Mouse (Mus musculus): ENCODE measurements around the gene Bcl2. TPM values are rescaled to one million over a fixed set of nuclear protein-coding genes. Genes with fewer than 3 reads are reported as not detected.

The Bcl2 gene
- total and polyA plus RNA-seq, 3 experiments, result 4.5 to 13.6 (median 8.7) TPM

DNA sequence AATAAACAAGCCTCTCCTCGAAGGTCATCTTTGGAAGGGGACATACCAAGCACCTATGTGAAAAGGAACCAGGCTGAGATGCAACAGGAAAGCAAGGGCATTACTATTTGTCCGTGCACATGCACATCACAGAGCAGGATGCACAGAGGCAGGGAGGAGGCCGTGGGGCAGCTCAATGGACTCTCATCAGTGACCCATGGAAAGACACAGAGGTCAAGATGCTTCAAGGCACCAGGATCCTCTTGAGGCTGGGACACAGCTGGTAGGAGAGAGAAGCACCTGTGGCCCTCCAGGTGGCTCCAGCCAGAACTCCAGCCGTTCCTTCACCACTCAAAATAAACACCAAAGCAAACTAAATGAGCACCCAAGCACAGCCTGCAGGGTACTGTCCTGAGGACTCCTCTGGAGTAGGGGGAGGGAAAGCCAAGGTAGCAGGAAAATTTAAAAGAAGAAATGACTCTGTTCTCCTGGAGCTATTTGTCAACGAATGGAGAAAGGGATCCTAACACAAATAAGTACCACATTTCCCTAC, 57.8 kb downstream of the Bcl2 start:
- H3K36me3 ChIP-seq (replicated peaks in 1 of 2; ENCODE audit: control insufficient read depth in 1 of 2, insufficient read depth in 1 of 2, low read length in 1 of 2), result peaks cover 0 to 2% of the 10 kb centered on the region in 2 experiments
- H3K4me2 ChIP-seq (ENCODE audit: insufficient read depth, low read depth, poor library complexity, severe bottlenecking), result no peak overlapping the region
- TF ChIP-seq UBTF (IDR thresholded peaks at IDR 0.05; ENCODE audit: low read depth, low read length), result no peak
- TF ChIP-seq RAD21 (IDR thresholded peaks at IDR 0.05; ENCODE audit: low read depth, low read length), result no peak
- no peak for TF ChIP-seq E2F4 (IDR thresholded peaks at IDR 0.05; ENCODE audit: insufficient replicate concordance, low read depth, low read length)
- no peak for TF ChIP-seq ZC3H11A (IDR thresholded peaks at IDR 0.05; ENCODE audit: low read depth, low read length)
- no peak for TF ChIP-seq SIN3A (IDR thresholded peaks at IDR 0.05; ENCODE audit: low read length)
- no peak for TF ChIP-seq NRF1 (IDR thresholded peaks at IDR 0.05; ENCODE audit: low read depth, low read length)
- no peak for TF ChIP-seq USF1 (IDR thresholded peaks at IDR 0.05; ENCODE audit: low read depth, low read length)
- TF ChIP-seq BHLHE40 (IDR thresholded peaks at IDR 0.05; ENCODE audit: low read depth, low read length), result no peak
- TF ChIP-seq HCFC1 (IDR thresholded peaks at IDR 0.05; ENCODE audit: low read depth, low read length), result no peak
- TF ChIP-seq MAX (IDR thresholded peaks at IDR 0.05; ENCODE audit: low read length), result no peak
- TF ChIP-seq MAFK (IDR thresholded peaks at IDR 0.05; ENCODE audit: insufficient replicate concordance, low read length), result no peak
- TF ChIP-seq ELF1 (IDR thresholded peaks at IDR 0.05; ENCODE audit: low read depth, low read length), result no peak
- TF ChIP-seq CHD1 (IDR thresholded peaks at IDR 0.05; ENCODE audit: low read depth, low read length), result no peak
- no peak for TF ChIP-seq RCOR1 (conservative IDR thresholded peaks at IDR 0.05; ENCODE audit: low read depth, low read length)
- no peak for TF ChIP-seq KAT2A (IDR thresholded peaks at IDR 0.05; ENCODE audit: insufficient replicate concordance, low read length)
- no peak for TF ChIP-seq ZKSCAN1 (IDR thresholded peaks at IDR 0.05; ENCODE audit: borderline replicate concordance, low read depth, low read length)
- TF ChIP-seq ZNF384 (IDR thresholded peaks at IDR 0.05; ENCODE audit: low read depth, low read length), result no peak
- TF ChIP-seq ETS1 (conservative IDR thresholded peaks at IDR 0.05; ENCODE audit: low read depth, low read length), result no peak
- TF ChIP-seq POLR2AphosphoS2 (IDR thresholded peaks at IDR 0.05; ENCODE audit: low read depth, low read length), result no peak
- H3K9ac ChIP-seq (ENCODE audit: insufficient read depth, low read depth), result no peak overlapping the region
- no peaks in the 10 kb centered on the region for H3K27me3 ChIP-seq (replicated peaks)
- DNase-seq (ENCODE audit: extremely low read depth), result no peak
- H3K4me3 ChIP-seq (replicated peaks in 1 of 3; ENCODE audit: low read depth in 2 of 3, low read length in 2 of 3, poor library complexity in 1 of 3), result no peak overlapping the region
- peaks cover 4 to 35% of the 10 kb centered on the region in 2 experiments for H3K4me1 ChIP-seq (ENCODE audit: control insufficient read depth in 1 of 2, insufficient read depth in 2 of 2)
- no peak overlapping the region for H3K27ac ChIP-seq (ENCODE audit: insufficient read depth, low read depth)
- dilution Hi-C loops (cut with MboI; ENCODE audit: extremely low pct_ligation_motif_present, extremely low pct_unique_long_range_greater_than_20kb, low sequenced_read_pairs) (no loop called here), in situ Hi-C loops (cut with MboI; ENCODE audit: low pct_ligation_motif_present, low pct_unique_long_range_greater_than_20kb, low sequenced_read_pairs) (loop anchor here (10.0 kb wide), 1 partner anchor 49 kb away; no protein-coding TSS in a partner anchor)
- H3K9me3 ChIP-seq (replicated peaks; ENCODE audit: low read length), result no peaks in the 10 kb centered on the region
- peaks cover 3% of the 10 kb centered on the region for H3K79me2 ChIP-seq (replicated peaks; ENCODE audit: control insufficient read depth, extremely low read depth, insufficient read depth, poor library complexity, severe bottlenecking)

DNA sequence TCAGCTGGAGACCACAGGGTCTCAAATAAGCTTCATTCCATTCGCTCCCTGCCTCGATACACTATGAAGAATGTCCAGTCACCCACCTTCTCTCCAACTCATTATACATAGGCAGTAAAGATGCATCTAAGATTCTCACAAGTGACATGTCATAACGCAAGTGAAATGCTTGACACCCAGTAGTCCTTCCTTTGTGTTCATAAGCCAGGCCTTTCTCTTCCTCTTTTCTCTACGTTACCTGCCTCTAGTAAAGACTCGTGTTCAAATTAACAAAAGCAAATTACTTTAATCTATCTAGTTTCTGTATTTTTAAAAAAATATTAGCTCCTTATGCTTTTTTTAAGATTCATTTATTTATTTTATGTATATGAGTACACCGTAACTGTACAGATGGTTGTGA, 59.8 kb downstream of the Bcl2 start:
- peak; percentile 70 for DNase-seq (ENCODE audit: extremely low read depth)
- TF ChIP-seq BHLHE40 (IDR thresholded peaks at IDR 0.05; ENCODE audit: low read depth, low read length) (peak; percentile 72), TBP (conservative IDR thresholded peaks at IDR 0.05; ENCODE audit: low read depth, low read length) (no peak), CHD2 (IDR thresholded peaks at IDR 0.05; ENCODE audit: low read length) (peak; percentile 66; the same call in 1 of the 2 replicates), CTCF (conservative IDR thresholded peaks at IDR 0.05 in 1 of 2, IDR thresholded peaks at IDR 0.05 in 1 of 2; ENCODE audit: low read depth in 2 of 2, low read length in 2 of 2) (no peak), GABPA (IDR thresholded peaks at IDR 0.05; ENCODE audit: insufficient replicate concordance, low read depth, low read length) (no peak), SMC3 (IDR thresholded peaks at IDR 0.05; ENCODE audit: low read depth, low read length) (no peak), MEF2A (IDR thresholded peaks at IDR 0.05; ENCODE audit: borderline replicate concordance, low read depth, low read length) (peak; percentile 46; the same call in 1 of the 2 replicates), HCFC1 (IDR thresholded peaks at IDR 0.05; ENCODE audit: low read depth, low read length) (no peak), USF2 (conservative IDR thresholded peaks at IDR 0.05; ENCODE audit: low read depth, low read length) (no peak), JUN (IDR thresholded peaks at IDR 0.05; ENCODE audit: insufficient read depth, low read depth, low read length) (peak; percentile 81), JUND (conservative IDR thresholded peaks at IDR 0.05; ENCODE audit: low read depth, low read length) (peak; percentile 93), MAZ (IDR thresholded peaks at IDR 0.05; ENCODE audit: low read depth, low read length) (0 out of 2 replicates have a peak, but pooled peaks have one; percentile 42), PAX5 (IDR thresholded peaks at IDR 0.05; ENCODE audit: low read length) (no peak), NELFE (IDR thresholded peaks at IDR 0.05; ENCODE audit: low read depth, low read length) (0 out of 2 replicates have a peak, but pooled peaks have one; percentile 23), TCF12 (IDR thresholded peaks at IDR 0.05; ENCODE audit: low read depth, low read length) (peak; percentile 73; the same call in 1 of the 2 replicates), RCOR1 (conservative IDR thresholded peaks at IDR 0.05; ENCODE audit: low read depth, low read length) (peak; percentile 76; the same call in 1 of the 2 replicates)

More for the DNA sequence above, 59.8 kb downstream of the Bcl2 start:
- Histone ChIP-seq H3K27me3 (replicated peaks) (no peaks in the 10 kb centered on the region), H3K4me2 (ENCODE audit: insufficient read depth, low read depth, poor library complexity, severe bottlenecking) (peak overlapping the region; percentile 96), H3K27ac (ENCODE audit: insufficient read depth, low read depth) (peak overlapping the region; percentile 77), H3K79me2 (replicated peaks; ENCODE audit: control insufficient read depth, extremely low read depth, insufficient read depth, poor library complexity, severe bottlenecking) (peaks cover 3% of the 10 kb centered on the region), H3K4me1 (ENCODE audit: control insufficient read depth in 1 of 2, insufficient read depth in 2 of 2) (peaks cover 14 to 52% of the 10 kb centered on the region in 2 experiments), H3K9ac (ENCODE audit: insufficient read depth, low read depth) (peak overlapping the region; percentile 23), H3K4me3 (replicated peaks in 1 of 3; ENCODE audit: low read depth in 2 of 3, low read length in 2 of 3, poor library complexity in 1 of 3) (no peak overlapping the region), H3K9me3 (replicated peaks; ENCODE audit: low read length) (no peaks in the 10 kb centered on the region), H3K36me3 (replicated peaks in 1 of 2; ENCODE audit: control insufficient read depth in 1 of 2, insufficient read depth in 1 of 2, low read length in 1 of 2) (peaks cover 0 to 2% of the 10 kb centered on the region in 2 experiments)
- in situ Hi-C loops (cut with MboI; ENCODE audit: low pct_ligation_motif_present, low pct_unique_long_range_greater_than_20kb, low sequenced_read_pairs) (loop anchor here (10.0 kb wide), 1 partner anchor 51 kb away; no protein-coding TSS in a partner anchor), dilution Hi-C loops (cut with MboI; ENCODE audit: extremely low pct_ligation_motif_present, extremely low pct_unique_long_range_greater_than_20kb, low sequenced_read_pairs) (no loop called here)
